Mouse (Mus musculus) brain, embryonic 14.5 days (tissue): ENCODE results near the gene Fnbp1l.

ENCODE experiments used
- CTCF ChIP-seq: fragments of 200-500 bp; IDR thresholded peaks from 2 replicates; pipeline ENCODE4 v1.5.1; 2012; ENCODE audit warnings: inconsistent platforms, mild to moderate bottlenecking, moderate library complexity, borderline replicate concordance; ENCODE audit not compliant: insufficient read depth, insufficient read length; ENCODE audit errors: extremely low read depth
- POLR2A ChIP-seq: fragments of 200-500 bp; IDR thresholded peaks from 2 replicates; pipeline ENCODE4 v1.6.1; 2012; ENCODE audit warnings: mild to moderate bottlenecking, inconsistent platforms, borderline replicate concordance; ENCODE audit not compliant: poor library complexity, insufficient read depth, insufficient read length, severe bottlenecking; ENCODE audit errors: extremely low read depth

DNA sequence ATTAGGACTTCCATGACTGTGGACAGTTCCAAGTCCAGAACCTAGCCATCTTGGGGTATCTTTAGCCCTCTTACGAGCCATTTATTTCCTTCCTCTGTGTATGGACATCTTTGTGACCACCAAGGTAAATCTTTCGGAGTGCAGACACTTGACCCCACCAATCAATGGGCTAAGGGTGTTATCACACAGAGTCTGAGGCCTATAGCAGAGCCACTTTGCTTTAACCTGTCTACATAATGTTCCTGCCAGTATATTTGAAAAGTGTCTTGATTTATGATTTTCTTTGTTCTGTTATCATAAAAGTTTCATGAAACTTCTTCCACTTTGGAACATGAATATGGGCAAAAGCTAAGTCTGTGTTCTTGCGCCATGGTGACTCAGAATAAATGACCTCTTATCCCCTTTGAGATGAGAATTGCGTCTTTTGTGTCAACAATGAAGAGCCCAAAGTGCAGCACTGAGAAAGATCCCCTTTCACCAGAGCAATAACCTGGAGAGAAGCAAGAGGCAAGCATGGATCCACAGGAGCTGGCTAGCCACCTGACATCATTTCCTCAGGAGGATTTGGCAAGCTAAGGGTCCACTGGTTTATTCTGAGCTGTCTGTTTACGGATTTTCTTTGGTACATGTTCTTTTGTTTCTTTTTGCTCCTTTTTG is 39.9 kb upstream of the Fnbp1l start:
- TF ChIP-seq CTCF (no peak), POLR2A (no peak)
